Mouse (Mus musculus): ENCODE results near the gene Zmiz1.

DNA sequence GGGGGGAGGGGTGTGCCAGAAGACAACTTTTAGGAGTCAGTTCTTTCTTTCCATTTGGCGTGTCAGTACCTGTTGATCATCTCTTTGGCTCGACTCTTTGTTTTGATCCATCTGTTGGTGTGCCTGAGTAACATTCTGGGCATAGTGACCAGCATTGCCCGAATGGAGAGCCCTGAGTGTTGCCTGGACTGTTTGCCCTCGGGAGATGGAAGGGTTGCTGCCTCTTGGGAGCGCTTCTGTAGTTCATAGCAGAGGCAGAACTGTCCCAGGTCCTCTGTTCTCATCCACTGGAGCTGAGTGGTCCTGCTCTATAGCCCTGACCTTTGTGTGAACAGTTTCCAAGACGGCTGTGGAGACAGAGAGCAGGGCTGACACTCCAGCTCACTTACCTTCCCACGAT lies 18.3 kb downstream of the Zmiz1 start:
- TF ChIP-seq CTCF (IDR thresholded peaks at IDR 0.05; ENCODE audit: low read depth, low read length) (no peak), POLR2A (IDR thresholded peaks at IDR 0.05; ENCODE audit: borderline replicate concordance, low read depth, low read length) (no peak)

Data from bone marrow macrophage, adult 2 months (primary cell).